Mouse (Mus musculus): ENCODE measurements around the gene Mmp7. TPM values are rescaled to one million over a fixed set of nuclear protein-coding genes. Genes with fewer than 3 reads are reported as not detected.

The Mmp7 gene
- total RNA-seq, 2 experiments from 2014 or later = not detected

- DNase-seq = no peak
Observed at GRCm38 (mm10) chr9:7744156-7744555, 52.3 kb downstream of the Mmp7 start.

DNA sequence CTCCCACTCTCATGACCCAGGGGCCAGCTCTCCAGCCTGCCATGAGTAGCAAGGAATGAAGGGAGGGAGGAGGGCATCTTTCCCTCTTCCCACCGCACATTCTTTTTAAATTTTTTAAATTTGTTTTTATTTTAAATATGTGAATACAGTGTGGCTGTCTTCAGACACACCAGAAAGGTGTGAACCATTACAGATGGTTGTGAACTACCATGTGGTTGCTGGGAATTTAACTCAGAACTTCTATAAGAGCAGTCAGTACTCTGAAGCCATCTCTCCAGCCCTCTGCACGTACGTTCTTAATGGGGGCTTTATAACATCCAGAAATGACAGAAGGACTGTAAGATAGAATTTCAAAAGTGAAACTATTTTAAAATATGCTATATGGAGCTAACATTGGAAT, 57.0 kb downstream of the Mmp7 start:
- DNase-seq = no peak

Other genes with a start within 250 kb of the Mmp7 start
- not detected for gene Mmp3, start 246.3 kb upstream of the Mmp7 start, total RNA-seq (2021)
- gene Mmp10, start 189.7 kb upstream of the Mmp7 start, total RNA-seq (2021) = not detected
- under 1 TPM in 1 of 2 experiments, not detected in 1; 0.41 TPM for gene Mmp8, start 133.6 kb upstream of the Mmp7 start, total RNA-seq (2021)
- not detected for gene Mmp27, start 120.7 kb upstream of the Mmp7 start, total RNA-seq (2021)
- not detected for gene Mmp20, start 63.9 kb upstream of the Mmp7 start, total RNA-seq (2021)
- gene Tmem123, start 72.0 kb downstream of the Mmp7 start, total RNA-seq (2021) = 10 to 100 TPM; 62.0 to 67.2 TPM
- 10 to 100 TPM; 20.8 to 23.5 TPM for gene Birc2, start 145.0 kb downstream of the Mmp7 start, total RNA-seq (2021)
- 1 to 10 TPM; 7.0 to 8.8 TPM for gene Birc3, start 181.1 kb downstream of the Mmp7 start, total RNA-seq (2021)

All from heart, postnatal 4 days (tissue).